Mouse (Mus musculus) small intestine, adult 2 months (tissue): ENCODE measurements around the gene Htra2.

Experiments
- CTCF ChIP-seq: fragments of 200-500 bp; IDR thresholded peaks from 2 replicates; pipeline ENCODE4 v1.5.1; 2012; ENCODE audit warnings: low read depth, mild to moderate bottlenecking, control low read depth, inconsistent platforms, low read length, moderate library complexity, mixed read lengths; ENCODE audit not compliant: insufficient replicate concordance, insufficient read length; ENCODE audit errors: extremely low read depth
- POLR2A ChIP-seq: fragments of 200-500 bp; IDR thresholded peaks from 2 replicates; pipeline ENCODE4 v1.6.1; 2012; ENCODE audit warnings: low read depth, mild to moderate bottlenecking, control low read depth, inconsistent platforms, low read length, moderate library complexity

GRCm38 (mm10) chr6:83034463-83035055, 20.5 kb downstream of the Htra2 start:
- no peak for TF ChIP-seq CTCF
- TF ChIP-seq POLR2A, result no peak
